Mouse (Mus musculus): Measurements from ENCODE around the gene Ntn5. TPM values are rescaled to one million over a fixed set of nuclear protein-coding genes. Genes with fewer than 3 reads are reported as not detected.

The Ntn5 gene
- polyA plus RNA-seq, 1 experiment from 2014 or later: 0.41 TPM

DNA sequence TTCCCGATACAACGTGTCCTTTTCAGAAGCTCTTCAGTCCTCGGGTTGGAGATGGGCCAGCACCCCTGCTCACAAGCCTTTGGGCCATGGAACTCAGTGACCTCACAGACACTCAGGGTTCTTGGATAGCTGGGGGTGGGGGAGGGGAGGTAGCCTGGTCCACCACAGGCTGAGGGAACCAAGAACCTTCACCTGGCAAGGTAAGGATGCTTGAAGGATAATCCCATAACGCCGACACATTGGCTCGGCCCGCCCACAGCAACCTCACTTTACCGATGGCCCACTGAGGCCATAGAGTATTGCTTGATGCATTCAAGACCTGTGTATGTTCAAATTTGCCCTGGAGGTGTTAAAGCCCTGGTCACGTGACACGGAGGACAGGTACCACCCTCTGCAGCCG is 41.9 kb downstream of the Ntn5 start, which contains the start of gene Spaca4:
Gene Spaca4, minus strand, starts transcription at position 101 of the 400 bp plus-strand sequence.
- H3K9ac ChIP-seq (ENCODE audit: low read length): no peak within 1 kb of the TSS
- DNase-seq (ENCODE audit: low spot score) (no peak), ATAC-seq (ENCODE audit: low FRiP score, low TSS enrichment) (no peak)
- H3K4me2 ChIP-seq (replicated peaks; ENCODE audit: low read depth): no peak within 1 kb of the TSS
- H3K4me3 ChIP-seq (ENCODE audit: low read depth, low read length): no peak within 1 kb of the TSS
- H3K9me3 ChIP-seq (ENCODE audit: control insufficient read depth, low read length): no peaks in the 10 kb centered on the region
- no peak for TF ChIP-seq EP300 (optimal IDR thresholded peaks at IDR 0.05)
- TF ChIP-seq CTCF (IDR thresholded peaks at IDR 0.05; ENCODE audit: low read depth): no peak
- WGBS: 86% methylated on average over 11 of the region's 11 CpGs
- H3K4me1 ChIP-seq (replicated peaks; ENCODE audit: control insufficient read depth, insufficient read depth): 0 out of 2 replicates have a peak, but pooled peaks cover 4% of the 10 kb centered on the region
- peak within 1 kb of the TSS; percentile 73 for H3K27ac ChIP-seq (replicated peaks)
- H3K36me3 ChIP-seq (ENCODE audit: control insufficient read depth, insufficient read depth, low read length): peaks cover 15% of the 10 kb centered on the region
- no peaks in the 10 kb centered on the region for H3K27me3 ChIP-seq (ENCODE audit: control insufficient read depth, insufficient read depth, low read length)

DNA sequence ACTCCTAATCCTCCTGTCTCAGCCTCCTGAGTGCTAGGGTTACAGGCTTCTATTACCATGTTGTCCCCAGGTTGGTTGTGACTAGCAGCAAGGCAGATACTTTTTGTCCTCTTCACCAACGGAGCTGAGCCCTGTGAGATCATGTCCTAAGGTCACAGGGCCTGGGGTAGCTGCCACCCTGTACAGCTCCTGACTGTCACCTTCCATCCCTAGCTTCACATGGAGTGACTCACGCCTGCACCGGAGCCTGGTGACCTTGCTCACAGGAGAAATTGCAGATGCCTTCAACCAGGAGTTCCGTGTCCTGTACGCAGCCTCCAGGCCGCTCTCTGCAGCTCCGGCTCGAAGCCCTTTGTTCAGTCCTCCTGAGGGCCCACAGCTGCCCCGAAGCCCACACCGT is 42.6 kb downstream of the Ntn5 start:
- Histone ChIP-seq H3K9ac (ENCODE audit: low read length) (no peak overlapping the region), H3K27me3 (ENCODE audit: control insufficient read depth, insufficient read depth, low read length) (no peaks in the 10 kb centered on the region), H3K4me2 (replicated peaks; ENCODE audit: low read depth) (no peak overlapping the region), H3K9me3 (ENCODE audit: control insufficient read depth, low read length) (no peaks in the 10 kb centered on the region), H3K4me1 (replicated peaks; ENCODE audit: control insufficient read depth, insufficient read depth) (0 out of 2 replicates have a peak, but pooled peaks cover 4% of the 10 kb centered on the region), H3K36me3 (ENCODE audit: control insufficient read depth, insufficient read depth, low read length) (peaks cover 10% of the 10 kb centered on the region), H3K27ac (replicated peaks) (peak overlapping the region; percentile 73), H3K4me3 (ENCODE audit: low read depth, low read length) (no peak overlapping the region)
- TF ChIP-seq CTCF (IDR thresholded peaks at IDR 0.05; ENCODE audit: low read depth) (no peak), EP300 (optimal IDR thresholded peaks at IDR 0.05) (no peak)
- ATAC-seq (ENCODE audit: low FRiP score, low TSS enrichment): no peak
- no peak for DNase-seq (ENCODE audit: low spot score)
- 86% methylated on average over 10 of the region's 10 CpGs for WGBS

DNA sequence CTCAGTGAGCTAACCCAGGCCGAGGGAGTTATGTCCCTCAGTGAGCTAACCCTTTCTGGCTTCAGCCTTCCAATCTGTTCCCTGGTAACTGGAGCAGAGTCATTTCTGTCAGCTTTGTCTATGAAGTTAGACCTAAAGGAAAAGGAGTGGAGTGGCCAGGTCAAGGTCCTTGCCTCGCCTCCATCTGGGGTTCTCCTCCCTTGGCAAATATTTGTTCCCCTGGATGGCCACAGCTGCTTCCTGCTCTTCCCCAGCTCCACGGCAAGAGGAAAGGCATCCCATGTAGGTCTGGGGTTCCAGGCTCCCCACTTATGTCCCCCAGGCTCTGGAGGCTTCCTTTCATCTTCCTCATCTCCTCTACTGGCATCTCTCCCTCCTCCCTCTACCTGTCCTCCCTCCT is 43.8 kb downstream of the Ntn5 start:
- H3K36me3 ChIP-seq (ENCODE audit: control insufficient read depth, insufficient read depth, low read length): peaks cover 10% of the 10 kb centered on the region

DNA sequence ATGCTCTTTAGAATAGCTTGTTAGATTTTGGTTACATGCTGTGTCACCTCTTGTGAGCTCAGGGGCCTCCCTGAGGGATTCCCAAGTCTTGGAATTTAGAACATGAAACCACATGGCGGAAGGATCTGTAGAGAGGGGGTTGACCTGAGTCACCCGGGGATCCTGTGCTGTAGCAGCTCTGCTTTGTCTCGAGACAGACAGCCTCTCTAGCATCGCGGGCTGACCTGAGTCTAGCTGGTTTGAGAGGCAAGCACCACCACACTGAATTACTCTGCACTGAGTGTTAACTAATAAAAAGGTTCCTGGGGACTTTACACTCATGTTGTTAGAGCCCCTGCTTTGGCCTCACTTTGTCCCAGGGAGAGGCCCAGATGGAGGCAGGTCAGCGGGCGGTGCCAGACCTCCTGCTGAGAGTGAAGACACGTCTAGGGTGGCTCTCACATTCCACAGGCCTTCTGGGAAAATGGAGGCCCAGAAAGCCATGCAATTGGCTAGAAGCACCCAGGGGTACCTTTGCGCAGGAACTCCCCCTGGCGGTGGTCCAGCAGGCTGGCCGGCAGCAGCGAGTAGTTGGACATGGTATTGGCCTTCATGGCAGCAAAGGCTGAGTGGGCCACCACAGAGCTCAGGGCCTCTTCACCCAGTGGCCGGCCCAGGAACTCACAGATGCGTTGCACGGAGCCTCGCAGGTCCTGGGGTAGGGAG is 47.1 kb downstream of the Ntn5 start:
- H3K4me2 ChIP-seq (replicated peaks; ENCODE audit: low read depth): no peak overlapping the region
- no peak for TF ChIP-seq EP300 (optimal IDR thresholded peaks at IDR 0.05)
- TF ChIP-seq CTCF (IDR thresholded peaks at IDR 0.05; ENCODE audit: low read depth): peak; percentile 74

More for the DNA sequence above, 43.8 kb downstream of the Ntn5 start:
- no peak overlapping the region for H3K9ac ChIP-seq (ENCODE audit: low read length)
- 48% methylated on average over 3 of the region's 3 CpGs for WGBS
- no peak overlapping the region for H3K4me2 ChIP-seq (replicated peaks; ENCODE audit: low read depth)
- 0 out of 2 replicates have a peak, but pooled peaks cover 4% of the 10 kb centered on the region for H3K4me1 ChIP-seq (replicated peaks; ENCODE audit: control insufficient read depth, insufficient read depth)
- H3K9me3 ChIP-seq (ENCODE audit: control insufficient read depth, low read length): no peaks in the 10 kb centered on the region
- peak; percentile 82 for DNase-seq (ENCODE audit: low spot score)
- H3K27me3 ChIP-seq (ENCODE audit: control insufficient read depth, insufficient read depth, low read length): no peaks in the 10 kb centered on the region
- peak; percentile 80 for ATAC-seq (ENCODE audit: low FRiP score, low TSS enrichment)
- H3K27ac ChIP-seq (replicated peaks): peak overlapping the region; percentile 73
- no peak overlapping the region for H3K4me3 ChIP-seq (ENCODE audit: low read depth, low read length)
- TF ChIP-seq EP300 (optimal IDR thresholded peaks at IDR 0.05) (no peak), CTCF (IDR thresholded peaks at IDR 0.05; ENCODE audit: low read depth) (no peak)

DNA sequence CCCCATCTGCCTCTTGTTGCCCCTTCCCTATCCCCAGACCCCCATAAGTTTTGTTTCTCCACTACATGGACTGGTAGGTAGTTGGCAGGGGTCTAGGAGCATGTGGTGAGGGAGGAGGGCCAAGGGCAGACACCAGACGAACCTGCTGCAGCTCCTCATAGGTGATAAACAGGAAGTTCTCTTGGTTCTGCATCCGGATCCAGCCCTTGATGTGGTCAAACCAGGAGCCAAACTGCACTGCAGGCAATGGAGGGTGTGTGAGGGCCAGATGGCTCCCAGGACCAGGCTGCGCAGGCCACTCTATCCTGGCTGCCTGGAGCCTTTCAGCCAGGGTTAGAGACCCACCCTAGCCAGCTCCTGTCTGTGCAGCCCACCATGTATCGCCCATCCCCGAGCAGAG is 49.7 kb downstream of the Ntn5 start:
- 0 out of 2 replicates have a peak, but pooled peaks cover 4% of the 10 kb centered on the region for H3K4me1 ChIP-seq (replicated peaks; ENCODE audit: control insufficient read depth, insufficient read depth)
- WGBS: 83% methylated on average over 5 of the region's 5 CpGs
- no peak for ATAC-seq (ENCODE audit: low FRiP score, low TSS enrichment)
- TF ChIP-seq CTCF (IDR thresholded peaks at IDR 0.05; ENCODE audit: low read depth) (no peak), EP300 (optimal IDR thresholded peaks at IDR 0.05) (no peak)
- no peak overlapping the region for H3K4me3 ChIP-seq (ENCODE audit: low read depth, low read length)
- no peaks in the 10 kb centered on the region for H3K9me3 ChIP-seq (ENCODE audit: control insufficient read depth, low read length)
- DNase-seq (ENCODE audit: low spot score): no peak
- no peaks in the 10 kb centered on the region for H3K36me3 ChIP-seq (ENCODE audit: control insufficient read depth, insufficient read depth, low read length)
- H3K9ac ChIP-seq (ENCODE audit: low read length): 0 out of 2 replicates have a peak overlapping the region, but pooled peaks have one; percentile 8
- H3K4me2 ChIP-seq (replicated peaks; ENCODE audit: low read depth): no peak overlapping the region
- 0 out of 2 replicates have a peak overlapping the region, but pooled peaks have one; percentile 8 for H3K27ac ChIP-seq (replicated peaks)
- no peaks in the 10 kb centered on the region for H3K27me3 ChIP-seq (ENCODE audit: control insufficient read depth, insufficient read depth, low read length)

More for the DNA sequence above, 47.1 kb downstream of the Ntn5 start:
- WGBS: 21% methylated on average over 16 of the region's 16 CpGs
- DNase-seq (ENCODE audit: low spot score) (peak; percentile 83), ATAC-seq (ENCODE audit: low FRiP score, low TSS enrichment) (peak; percentile 8)
- no peaks in the 10 kb centered on the region for H3K9me3 ChIP-seq (ENCODE audit: control insufficient read depth, low read length)
- H3K9ac ChIP-seq (ENCODE audit: low read length): 0 out of 2 replicates have a peak overlapping the region, but pooled peaks have one; percentile 18
- no peaks in the 10 kb centered on the region for H3K27me3 ChIP-seq (ENCODE audit: control insufficient read depth, insufficient read depth, low read length)
- H3K36me3 ChIP-seq (ENCODE audit: control insufficient read depth, insufficient read depth, low read length): no peaks in the 10 kb centered on the region
- 0 out of 2 replicates have a peak, but pooled peaks cover 4% of the 10 kb centered on the region for H3K4me1 ChIP-seq (replicated peaks; ENCODE audit: control insufficient read depth, insufficient read depth)
- H3K4me3 ChIP-seq (ENCODE audit: low read depth, low read length): no peak overlapping the region
- peak overlapping the region; percentile 78 for H3K27ac ChIP-seq (replicated peaks)

Measured in stomach, postnatal 0 days (tissue).